Mouse (Mus musculus) hindbrain, embryonic 11.5 days (tissue): ENCODE data around the gene Lrmp. TPM values are rescaled to one million over a fixed set of nuclear protein-coding genes. Genes with fewer than 3 reads are reported as not detected.

Experiments
- ATAC-seq: fragments of 200-750 bp; cut with Nextera tagmentation; 2 replicates; pipeline ENCODE4 v1.8.0; 2017; ENCODE audit warnings: mild to moderate bottlenecking, moderate TSS enrichment, moderate library complexity; ENCODE audit not compliant: low FRiP score
- DNase-seq: peaks from one replicate; pipeline ENCODE4 v3.0.0-alpha.2; 2015; ENCODE audit warnings: low spot score
- H3K27ac ChIP-seq: fragments of 300-500 bp; sonication (generic); 2 replicates; pipeline ENCODE4 v1.5.1; 2014; ENCODE audit warnings: mild to moderate bottlenecking, low read depth, low read length
- H3K27me3 ChIP-seq: fragments of 300-500 bp; sonication (generic); 2 replicates; pipeline ENCODE4 v1.6.1; 2014; ENCODE audit warnings: mild to moderate bottlenecking, low read length, moderate library complexity, mixed read lengths; ENCODE audit not compliant: control insufficient read depth, insufficient read depth
- H3K36me3 ChIP-seq: fragments of 300-500 bp; sonication (generic); 2 replicates; pipeline ENCODE4 v1.6.1; 2014; ENCODE audit warnings: mild to moderate bottlenecking, low read length, moderate library complexity, mixed read lengths; ENCODE audit not compliant: control insufficient read depth, insufficient read depth
- H3K4me1 ChIP-seq: fragments of 300-500 bp; sonication (generic); replicated peaks from 2 replicates; pipeline ENCODE4 v1.6.1; 2014; ENCODE audit warnings: low read length, mixed read lengths; ENCODE audit not compliant: control insufficient read depth, insufficient read depth
- H3K4me2 ChIP-seq: fragments of 300-500 bp; sonication (generic); replicated peaks from 2 replicates; pipeline ENCODE4 v1.6.1; 2014; ENCODE audit warnings: mild to moderate bottlenecking, low read depth, low read length
- H3K4me3 ChIP-seq: fragments of 300-500 bp; sonication (generic); 2 replicates; pipeline ENCODE4 v1.5.1; 2014; ENCODE audit warnings: low read depth, low read length
- H3K9ac ChIP-seq: fragments of 300-500 bp; sonication (generic); 2 replicates; pipeline ENCODE4 v1.6.1; 2014; ENCODE audit warnings: low read depth, low read length
- H3K9me3 ChIP-seq: fragments of 300-500 bp; sonication (generic); 2 replicates; pipeline ENCODE4 v1.6.1; 2016; ENCODE audit warnings: low read length; ENCODE audit not compliant: control insufficient read depth
- WGBS: fragments of 180-500 bp; shearing (Covaris S2); extraction: QIAGEN DNeasy Blood & Tissue Kit; methylation state at CpG from one replicate; pipeline ENCODE4 v1.1.7; 2014; 5-methylcytosine and 5-hydroxymethylcytosine counted together
- polyA plus RNA-seq: library from polyadenylated mRNA; unstranded; fragments of >200 nt; fragmentation: Nextera tagmentation; extraction: Ambion mirVana; gene quantifications from 2 replicates; pipeline ENCODE4 v1.2.1, GENCODE M21; 2014

The Lrmp gene
- 1.5 and 2.6 TPM in 2 replicates for polyA plus RNA-seq

DNA sequence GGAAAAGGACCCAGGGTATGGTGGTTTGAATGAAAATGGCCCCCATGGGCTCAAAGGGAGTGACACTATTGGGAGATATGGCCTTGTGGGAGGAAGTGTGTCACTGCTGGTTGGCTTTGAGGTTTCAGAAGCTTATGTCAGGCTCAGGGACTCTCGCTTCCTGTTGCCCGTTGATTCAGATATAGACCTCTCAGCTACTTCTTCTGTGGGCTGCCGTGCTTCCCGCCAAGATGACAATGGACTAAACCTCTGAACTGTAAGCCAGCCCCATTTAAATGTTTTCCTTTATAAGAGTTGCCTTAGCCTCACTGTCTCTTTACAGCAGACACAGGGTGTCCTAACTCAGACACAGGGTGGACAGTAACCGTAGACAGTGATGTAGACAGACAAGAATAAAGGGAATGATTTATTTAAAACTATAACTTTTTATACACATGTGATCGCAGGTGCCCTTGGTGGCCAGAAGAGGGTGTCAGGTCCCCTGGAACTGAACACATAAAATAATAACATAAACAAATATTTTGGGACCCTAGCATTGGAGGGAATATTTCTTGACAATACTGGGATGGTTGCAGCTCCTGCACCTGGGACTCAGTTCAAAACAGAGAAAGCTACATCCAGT, at the start of gene Lrmp:
Gene Lrmp, plus strand, starts transcription at position 178 of the 622 bp plus-strand sequence.
- ATAC-seq (peak; percentile 27; the same call in 1 of the 2 replicates), DNase-seq (peak; percentile 7)
- no peaks in the 10 kb centered on the region for H3K27me3 ChIP-seq
- no peaks in the 10 kb centered on the region for H3K9me3 ChIP-seq
- peaks cover 3% of the 10 kb centered on the region; the same call in 1 of the 2 replicates for H3K4me1 ChIP-seq
- 73% methylated on average over 6 of the region's 6 CpGs for WGBS
- peak within 1 kb of the TSS; percentile 46; the same call in 1 of the 2 replicates for H3K9ac ChIP-seq
- no peaks in the 10 kb centered on the region for H3K36me3 ChIP-seq
- 0 out of 2 replicates have a peak within 1 kb of the TSS, but pooled peaks have one; percentile 21 for H3K4me2 ChIP-seq
- no peak within 1 kb of the TSS for H3K4me3 ChIP-seq
- peak within 1 kb of the TSS; percentile 63; the same call in 1 of the 2 replicates for H3K27ac ChIP-seq

DNA sequence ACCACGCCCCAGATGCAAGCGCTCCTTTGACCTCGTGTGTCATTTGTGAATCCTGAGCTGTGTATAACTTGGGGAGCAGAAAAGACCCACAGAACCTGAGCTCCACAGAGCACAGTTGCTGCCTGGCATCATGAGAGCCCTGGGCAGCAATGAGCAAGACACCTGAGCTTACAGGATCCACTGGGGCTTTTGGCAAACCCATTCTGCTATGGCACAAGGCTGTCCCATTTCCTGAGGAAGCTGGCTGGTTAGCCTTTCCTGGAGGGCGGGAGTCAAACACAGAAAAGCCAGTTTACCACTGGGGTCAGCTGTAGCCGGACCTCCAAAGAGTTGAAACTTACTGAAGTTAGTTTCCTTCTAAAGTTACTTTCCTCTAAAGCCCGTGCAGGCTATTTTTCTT, 49.0 kb upstream of the Lrmp start:
- 85% methylated on average over 6 of the region's 6 CpGs for WGBS
- Histone ChIP-seq H3K9ac (no peak overlapping the region), H3K4me1 (no peaks in the 10 kb centered on the region), H3K27me3 (no peaks in the 10 kb centered on the region), H3K4me2 (no peak overlapping the region), H3K4me3 (no peak overlapping the region), H3K27ac (no peak overlapping the region), H3K9me3 (no peaks in the 10 kb centered on the region), H3K36me3 (no peaks in the 10 kb centered on the region)
- ATAC-seq, result no peak
- no peak for DNase-seq

DNA sequence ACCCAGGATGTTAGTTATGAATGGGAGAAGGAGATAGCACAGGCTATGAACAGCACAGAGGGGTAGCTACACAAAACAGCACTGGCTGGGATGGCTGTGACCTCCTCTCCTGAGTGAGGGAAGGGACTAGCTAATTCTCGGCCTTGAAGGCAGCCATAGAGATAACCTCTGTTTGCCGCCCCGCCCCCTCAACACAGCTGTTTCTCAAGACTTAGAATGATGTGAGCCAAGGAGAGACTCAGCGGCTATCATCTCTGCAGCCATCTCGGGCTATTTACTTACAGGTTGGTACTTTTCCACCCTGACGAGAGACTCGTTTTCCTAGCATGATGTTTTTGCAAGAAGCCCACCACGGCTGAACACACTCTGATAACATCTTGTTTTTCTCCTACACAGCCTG, 47.8 kb upstream of the Lrmp start:
- H3K4me2 ChIP-seq, result no peak overlapping the region
- H3K36me3 ChIP-seq, result no peaks in the 10 kb centered on the region
- H3K4me3 ChIP-seq, result no peak overlapping the region
- H3K4me1 ChIP-seq, result no peaks in the 10 kb centered on the region
- ATAC-seq (no peak), DNase-seq (no peak)
- no peaks in the 10 kb centered on the region for H3K27me3 ChIP-seq
- no peaks in the 10 kb centered on the region for H3K9me3 ChIP-seq
- no peak overlapping the region for H3K27ac ChIP-seq
- H3K9ac ChIP-seq, result no peak overlapping the region
- WGBS, result 84% methylated on average over 8 of the region's 8 CpGs

DNA sequence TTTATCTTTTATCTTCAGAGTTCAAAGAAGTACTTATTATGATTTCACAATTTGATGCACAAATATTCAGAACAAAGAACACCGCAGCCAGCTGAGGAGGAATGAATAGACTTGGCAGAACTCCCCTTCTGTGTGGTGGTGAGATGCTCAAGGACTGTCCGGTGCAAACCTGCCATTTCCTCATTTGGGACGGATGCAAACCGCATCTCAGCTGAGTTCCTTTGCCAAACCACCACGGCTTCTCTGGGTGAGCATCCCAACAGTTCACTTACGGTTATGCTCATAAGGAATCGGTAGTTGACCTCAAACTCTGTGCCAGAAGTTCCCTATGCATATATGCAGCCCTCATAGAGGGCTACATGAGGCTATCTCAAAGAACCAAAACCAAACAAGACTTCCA, 46.1 kb upstream of the Lrmp start:
- H3K9ac ChIP-seq, result no peak overlapping the region
- DNase-seq (no peak), ATAC-seq (no peak)
- WGBS, result 94% methylated on average over 7 of the region's 7 CpGs
- H3K9me3 ChIP-seq, result no peaks in the 10 kb centered on the region
- no peak overlapping the region for H3K27ac ChIP-seq
- H3K36me3 ChIP-seq, result no peaks in the 10 kb centered on the region
- no peak overlapping the region for H3K4me3 ChIP-seq
- no peaks in the 10 kb centered on the region for H3K4me1 ChIP-seq
- no peaks in the 10 kb centered on the region for H3K27me3 ChIP-seq
- no peak overlapping the region for H3K4me2 ChIP-seq

DNA sequence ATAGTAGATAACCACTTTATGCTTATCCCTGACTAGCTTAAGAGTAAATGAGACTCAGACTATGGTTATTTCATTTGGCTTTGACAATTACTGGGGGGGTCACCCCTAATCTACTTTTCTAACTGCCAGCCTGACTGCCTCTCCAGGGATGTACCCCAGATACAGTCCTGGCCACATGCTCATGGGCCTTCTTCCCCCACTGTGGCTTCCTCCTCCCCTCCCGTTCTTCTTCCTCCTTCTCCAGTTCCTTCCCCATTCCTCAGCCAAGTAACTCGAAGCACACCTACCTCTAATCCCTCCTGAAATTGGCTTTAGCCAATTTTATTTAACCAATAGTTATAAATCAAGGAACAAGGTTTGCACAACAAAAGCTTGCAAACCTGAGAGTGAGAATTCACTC, 45.5 kb upstream of the Lrmp start:
- Histone ChIP-seq H3K9ac (no peak overlapping the region), H3K36me3 (no peaks in the 10 kb centered on the region), H3K4me1 (no peaks in the 10 kb centered on the region), H3K27ac (no peak overlapping the region), H3K4me3 (no peak overlapping the region), H3K9me3 (no peaks in the 10 kb centered on the region), H3K27me3 (no peaks in the 10 kb centered on the region), H3K4me2 (no peak overlapping the region)
- no peak for DNase-seq
- WGBS, result 87% methylated on average over 2 of the region's 2 CpGs
- ATAC-seq, result no peak

DNA sequence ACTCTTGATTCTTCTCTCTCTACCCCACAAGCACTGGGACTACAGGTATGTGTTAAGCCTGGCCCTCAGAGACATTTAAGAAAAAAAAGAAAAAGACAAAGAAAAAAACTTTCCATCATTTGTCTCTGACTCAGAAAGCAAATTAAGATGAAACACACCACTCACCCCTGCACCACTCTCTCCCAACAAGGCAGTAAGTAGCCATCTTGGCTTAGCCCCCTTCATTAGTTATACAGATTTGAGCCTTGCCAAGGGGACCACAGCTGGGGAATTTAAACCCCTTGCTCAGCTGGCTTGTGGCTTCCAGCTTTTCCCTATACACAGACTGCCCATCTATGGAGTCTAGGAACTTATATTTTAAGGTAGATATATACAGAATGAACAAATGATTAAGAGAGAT, 41.0 kb upstream of the Lrmp start:
- no peak overlapping the region; the same call in 1 of the 2 replicates for H3K4me3 ChIP-seq
- no peak for ATAC-seq

DNA sequence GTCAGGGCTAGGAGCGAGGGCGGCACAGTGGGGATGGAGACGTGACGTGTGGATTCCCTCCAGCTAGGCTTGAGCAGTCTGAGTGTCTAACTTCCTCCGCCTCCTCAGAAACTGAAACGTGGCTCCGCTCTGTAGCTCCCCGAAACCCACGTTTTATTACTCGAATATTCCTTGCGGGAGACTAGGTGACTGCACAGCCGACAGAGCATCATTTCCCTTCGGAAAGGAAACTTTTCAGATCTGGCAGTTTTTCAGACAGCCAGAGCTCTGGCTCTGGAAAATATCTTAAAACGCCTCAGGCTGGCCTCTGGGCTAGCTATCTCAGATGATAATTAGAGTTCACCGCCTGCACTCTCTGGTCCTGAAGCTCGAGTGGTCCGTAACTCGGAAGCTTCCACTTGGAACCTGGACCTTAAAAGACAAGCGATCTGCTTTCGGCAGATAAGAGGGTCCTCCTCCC, 40.3 kb upstream of the Lrmp start:
- no peaks in the 10 kb centered on the region for H3K4me1 ChIP-seq
- peak overlapping the region; percentile 96 for H3K4me2 ChIP-seq
- no peak for DNase-seq
- H3K9me3 ChIP-seq, result no peaks in the 10 kb centered on the region
- no peaks in the 10 kb centered on the region for H3K36me3 ChIP-seq
- WGBS, result under 1% methylated on average over 20 of the region's 20 CpGs
- peak overlapping the region; percentile 71 for H3K9ac ChIP-seq
- peak; percentile 68 for ATAC-seq
- H3K4me3 ChIP-seq, result peak overlapping the region; percentile 69
- H3K27me3 ChIP-seq, result no peaks in the 10 kb centered on the region
- H3K27ac ChIP-seq, result no peak overlapping the region

More for the DNA sequence above, 41.0 kb upstream of the Lrmp start:
- Histone ChIP-seq H3K36me3 (no peaks in the 10 kb centered on the region), H3K4me2 (no peak overlapping the region; the same call in 1 of the 2 replicates), H3K27ac (no peak overlapping the region), H3K9ac (no peak overlapping the region), H3K9me3 (no peaks in the 10 kb centered on the region), H3K27me3 (no peaks in the 10 kb centered on the region), H3K4me1 (no peaks in the 10 kb centered on the region)
- no peak for DNase-seq

DNA sequence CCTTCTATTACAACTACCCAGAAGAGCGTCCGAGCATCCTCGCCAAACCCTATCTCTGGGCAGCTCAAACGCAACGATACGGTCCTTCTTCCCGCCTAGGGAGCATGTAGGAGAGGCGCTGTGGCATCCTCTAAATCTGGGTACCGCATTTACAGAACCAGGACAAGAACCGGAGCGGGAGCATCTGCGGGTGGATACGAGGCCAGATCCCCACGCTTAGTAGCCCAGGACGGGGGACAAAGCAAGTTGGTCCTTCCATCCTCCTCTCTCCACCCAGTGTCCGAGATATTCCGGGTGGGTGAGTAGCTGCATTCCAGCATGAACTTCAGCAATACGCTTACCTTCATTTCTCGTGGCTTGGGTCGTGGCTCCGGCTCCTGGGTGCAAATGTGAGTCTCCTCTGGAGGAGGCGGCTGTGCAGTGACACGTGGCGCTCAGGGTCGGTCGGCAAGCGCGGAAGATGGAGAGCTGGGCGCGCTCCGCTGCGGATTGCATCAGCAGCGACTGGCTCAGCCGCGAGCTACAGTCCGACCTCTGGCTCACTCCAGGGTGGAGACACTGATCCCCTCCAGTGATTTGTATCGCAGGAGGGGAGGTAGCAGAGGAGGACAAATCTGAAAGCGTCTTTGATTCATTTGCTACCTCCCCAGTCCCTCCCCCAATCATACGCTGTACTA, 39.8 kb upstream of the Lrmp start, which contains the start of gene Bcat1:
Gene Bcat1, minus strand, starts transcription at position 637 of the 677 bp plus-strand sequence.
- ATAC-seq, result peak; percentile 84
- no peaks in the 10 kb centered on the region for H3K9me3 ChIP-seq
- DNase-seq, result peak; percentile 79
- H3K27me3 ChIP-seq, result no peaks in the 10 kb centered on the region
- no peak within 1 kb of the TSS for H3K27ac ChIP-seq
- under 1% methylated on average over 39 of the region's 39 CpGs for WGBS
- no peaks in the 10 kb centered on the region for H3K4me1 ChIP-seq
- peak within 1 kb of the TSS; percentile 96 for H3K4me2 ChIP-seq
- peak within 1 kb of the TSS; percentile 69 for H3K4me3 ChIP-seq
- H3K9ac ChIP-seq, result peak within 1 kb of the TSS; percentile 71
- H3K36me3 ChIP-seq, result no peaks in the 10 kb centered on the region
